Mouse (Mus musculus) thymus, adult 2 months (tissue): Measurements from ENCODE around the gene Gm11733.

Experiments
- CTCF ChIP-seq: fragments of 200-500 bp; IDR thresholded peaks from 2 replicates; pipeline ENCODE4 v1.5.1; 2012; ENCODE audit warnings: mild to moderate bottlenecking, control low read depth, low read length, moderate library complexity, borderline replicate concordance; ENCODE audit not compliant: control insufficient read depth, poor library complexity, insufficient read depth; ENCODE audit errors: extremely low read depth
- POLR2A ChIP-seq: fragments of 200-500 bp; IDR thresholded peaks from 2 replicates; pipeline ENCODE4 v1.6.1; 2012; ENCODE audit warnings: mild to moderate bottlenecking, low read length, control low read depth, moderate library complexity; ENCODE audit not compliant: control insufficient read depth, poor library complexity, insufficient read depth; ENCODE audit errors: extremely low read depth

GRCm38 (mm10) chr11:117491408-117492208 is 7.4 kb downstream of the Gm11733 start:
- no peak for TF ChIP-seq POLR2A
- no peak for TF ChIP-seq CTCF
